Mouse (Mus musculus) cerebellum, adult 2 months (tissue): ENCODE data around the gene Lsamp. TPM values are rescaled to one million over a fixed set of nuclear protein-coding genes. Genes with fewer than 3 reads are reported as not detected.

Experiments used
- DNase-seq, 2 experiments: peaks; one replicate each; pipeline ENCODE4 v3.0.0; 2021
- H3K27ac ChIP-seq: fragments of 200-500 bp; 2 replicates; pipeline ENCODE4 v1.5.1; 2012; ENCODE audit warnings: low read length, control low read depth, inconsistent platforms; ENCODE audit not compliant: insufficient read depth
- H3K27me3 ChIP-seq: fragments of 200-500 bp; 2 replicates; pipeline ENCODE4 v1.6.1; 2012; ENCODE audit warnings: inconsistent platforms, mild to moderate bottlenecking, low read length, moderate library complexity; ENCODE audit not compliant: control insufficient read depth, insufficient read depth
- H3K4me1 ChIP-seq: fragments of 200-500 bp; 2 replicates; pipeline ENCODE4 v1.6.1; 2011; ENCODE audit warnings: low read length; ENCODE audit not compliant: control insufficient read depth, insufficient read depth
- H3K4me3 ChIP-seq: fragments of 200-500 bp; replicated peaks from 2 replicates; pipeline ENCODE3; 2011; ENCODE audit warnings: mild to moderate bottlenecking, low read depth, low read length, control low read depth; ENCODE audit not compliant: insufficient read depth
- CTCF ChIP-seq: fragments of 200-500 bp; IDR thresholded peaks from 2 replicates; pipeline ENCODE4 v1.5.1; 2011; ENCODE audit warnings: low read depth, mild to moderate bottlenecking, control low read depth, low read length, moderate library complexity, borderline replicate concordance; ENCODE audit not compliant: insufficient read depth
- POLR2A ChIP-seq: fragments of 200-500 bp; IDR thresholded peaks from 2 replicates; pipeline ENCODE4 v1.6.1; 2011; ENCODE audit warnings: low read length, control low read depth, borderline replicate concordance; ENCODE audit not compliant: insufficient read depth
- WGBS: fragments of 180-500 bp; shearing (Covaris S2); methylation state at CpG from one replicate; pipeline ENCODE4 v1.1.7; 2018; 5-methylcytosine and 5-hydroxymethylcytosine counted together
- polyA plus RNA-seq: library from polyadenylated mRNA; depleted of rRNA; stranded (reverse); fragments of >200 nt; gene quantifications from 2 replicates; pipeline ENCODE4 v1.2.3, GENCODE M21; 2012

The Lsamp gene
- polyA plus RNA-seq, 1 experiment, result 143 TPM

GRCm38 (mm10) chr16:41827605-41827948 lies 1843.4 kb downstream of the Lsamp start:
- no peak for TF ChIP-seq CTCF
- TF ChIP-seq POLR2A, result no peak
- Histone ChIP-seq H3K4me1 (peaks cover 7% of the 10 kb centered on the region; the same call in 1 of the 2 replicates), H3K27me3 (no peaks in the 10 kb centered on the region), H3K27ac (0 out of 2 replicates have a peak overlapping the region, but pooled peaks have one; percentile 22), H3K4me3 (no peak overlapping the region)
- 76% methylated on average over 3 of the region's 3 CpGs for WGBS
- peak in 1 of 2 experiments; percentile 25 for DNase-seq

- no peak overlapping the region for H3K27ac ChIP-seq
Measured at GRCm38 (mm10) chr16:41834637-41835036, 1850.5 kb downstream of the Lsamp start.

GRCm38 (mm10) chr16:41835745-41836144 lies 1851.6 kb downstream of the Lsamp start:
- no peak overlapping the region for H3K27ac ChIP-seq

More at GRCm38 (mm10) chr16:41834637-41835036, 1850.5 kb downstream of the Lsamp start:
- no peak for TF ChIP-seq POLR2A
- TF ChIP-seq CTCF, result no peak
- no peak for DNase-seq
- Histone ChIP-seq H3K4me1 (no peaks in the 10 kb centered on the region), H3K27me3 (no peaks in the 10 kb centered on the region), H3K4me3 (no peak overlapping the region)
- 75% methylated on average over 3 of the region's 3 CpGs for WGBS

GRCm38 (mm10) chr16:41839751-41840404 lies 1855.7 kb downstream of the Lsamp start:
- no peak overlapping the region for H3K4me3 ChIP-seq
- no peaks in the 10 kb centered on the region for H3K27me3 ChIP-seq
- TF ChIP-seq POLR2A, result no peak
- TF ChIP-seq CTCF, result no peak
- H3K4me1 ChIP-seq, result no peaks in the 10 kb centered on the region
- DNase-seq, result no peak
- 84% methylated on average over 2 of the region's 2 CpGs for WGBS
- H3K27ac ChIP-seq, result no peak overlapping the region

More at GRCm38 (mm10) chr16:41835745-41836144, 1851.6 kb downstream of the Lsamp start:
- Histone ChIP-seq H3K4me3 (no peak overlapping the region), H3K4me1 (no peaks in the 10 kb centered on the region), H3K27me3 (no peaks in the 10 kb centered on the region)
- TF ChIP-seq CTCF (peak; percentile 25; the same call in 1 of the 2 replicates), POLR2A (no peak)
- 57% methylated on average over 6 of the region's 6 CpGs for WGBS
- peak in 1 of 2 experiments; percentile 42 for DNase-seq

DNA sequence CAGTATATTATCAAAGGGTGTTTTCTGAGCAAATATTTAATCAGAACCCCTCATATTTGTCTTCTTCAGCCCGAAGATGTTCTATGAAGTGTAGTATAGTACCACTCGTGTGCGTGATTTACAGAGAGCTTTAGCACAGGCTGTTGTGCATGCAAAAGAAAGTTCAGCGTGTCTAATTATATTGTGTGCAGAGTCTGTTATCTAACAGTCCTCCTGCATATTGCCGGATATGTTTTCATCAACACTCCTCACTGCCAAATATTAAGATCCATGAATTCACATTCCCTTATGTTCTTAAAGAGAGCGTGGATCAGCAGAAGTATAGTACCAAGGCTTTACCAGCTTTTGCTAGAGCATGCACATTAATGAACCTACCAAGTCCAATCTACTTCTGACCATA lies 1862.7 kb downstream of the Lsamp start:
- Histone ChIP-seq H3K27ac (no peak overlapping the region), H3K27me3 (no peaks in the 10 kb centered on the region), H3K4me3 (no peak overlapping the region), H3K4me1 (no peaks in the 10 kb centered on the region; the same call in 1 of the 2 replicates)
- WGBS, result 39% methylated on average over 6 of the region's 6 CpGs
- DNase-seq, result peak in 1 of 2 experiments; percentile 31
- TF ChIP-seq POLR2A, result no peak
- no peak for TF ChIP-seq CTCF

DNA sequence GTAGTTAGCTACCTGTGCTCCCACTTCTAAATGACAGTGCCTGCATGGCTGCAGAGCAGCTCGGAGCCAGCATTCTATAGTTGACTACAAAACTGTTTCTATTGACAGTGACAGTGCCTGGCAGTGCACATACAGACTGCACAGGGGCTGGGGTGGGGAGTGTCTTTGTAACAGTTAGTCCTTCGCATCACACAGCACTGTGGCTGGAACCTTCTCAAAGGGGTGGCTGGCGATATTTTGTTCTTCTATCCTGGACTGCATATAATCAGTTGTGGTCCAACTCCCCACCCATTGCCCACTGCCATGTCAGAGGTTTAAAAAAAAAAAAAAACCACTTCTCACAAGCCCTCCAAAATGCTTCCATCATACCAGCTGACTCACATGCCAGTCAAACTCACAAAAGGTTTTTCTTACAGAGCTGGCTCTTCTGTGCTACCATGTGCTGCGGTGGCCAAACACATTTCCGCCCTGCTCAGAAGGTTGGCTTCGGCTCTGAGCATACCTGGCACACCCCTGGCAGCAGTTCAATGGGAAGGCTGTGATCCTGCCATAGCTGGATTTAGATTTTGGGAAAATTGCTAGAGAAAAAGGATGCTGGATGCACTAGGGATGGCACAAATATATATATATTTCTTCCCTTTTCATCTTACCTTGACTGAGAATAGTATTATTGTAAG lies 1887.9 kb downstream of the Lsamp start:
- DNase-seq, result peak; percentile 81 to 94
- WGBS, result 10% methylated on average over 6 of the region's 6 CpGs
- H3K4me3 ChIP-seq, result peak overlapping the region; percentile 2
- peaks cover 8% of the 10 kb centered on the region for H3K4me1 ChIP-seq
- peak overlapping the region; percentile 98 for H3K27ac ChIP-seq
- no peaks in the 10 kb centered on the region for H3K27me3 ChIP-seq
- TF ChIP-seq POLR2A, result no peak
- no peak for TF ChIP-seq CTCF

DNA sequence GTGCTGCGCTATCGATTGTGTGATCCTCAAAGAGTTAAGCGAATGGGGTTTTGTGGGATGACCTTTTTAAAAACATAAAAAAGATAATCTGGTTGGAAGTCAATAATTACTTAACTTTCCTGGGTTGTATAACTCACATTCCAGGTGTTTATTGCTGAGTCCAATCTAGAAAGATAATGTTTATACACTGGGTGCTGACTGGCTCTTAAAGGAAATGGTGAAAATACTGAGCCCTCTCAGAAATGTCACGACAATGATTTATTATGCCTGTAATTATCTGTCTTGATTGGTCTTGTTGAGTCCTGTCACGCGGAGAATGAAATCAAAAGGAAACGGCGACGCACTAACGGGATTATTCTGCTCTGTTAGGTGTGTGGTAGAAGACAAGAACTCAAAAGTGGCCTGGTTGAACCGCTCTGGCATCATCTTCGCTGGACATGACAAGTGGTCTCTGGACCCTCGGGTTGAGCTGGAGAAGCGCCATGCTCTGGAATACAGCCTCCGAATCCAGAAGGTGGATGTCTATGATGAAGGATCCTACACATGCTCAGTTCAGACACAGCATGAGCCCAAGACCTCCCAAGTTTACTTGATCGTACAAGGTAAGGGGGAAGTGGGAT lies 1904.5 kb downstream of the Lsamp start:
- TF ChIP-seq CTCF (no peak), POLR2A (no peak)
- Histone ChIP-seq H3K4me1 (no peaks in the 10 kb centered on the region), H3K4me3 (peak overlapping the region; percentile 22), H3K27ac (no peak overlapping the region), H3K27me3 (no peaks in the 10 kb centered on the region)
- WGBS, result 52% methylated on average over 16 of the region's 16 CpGs
- DNase-seq, result no peak

DNA sequence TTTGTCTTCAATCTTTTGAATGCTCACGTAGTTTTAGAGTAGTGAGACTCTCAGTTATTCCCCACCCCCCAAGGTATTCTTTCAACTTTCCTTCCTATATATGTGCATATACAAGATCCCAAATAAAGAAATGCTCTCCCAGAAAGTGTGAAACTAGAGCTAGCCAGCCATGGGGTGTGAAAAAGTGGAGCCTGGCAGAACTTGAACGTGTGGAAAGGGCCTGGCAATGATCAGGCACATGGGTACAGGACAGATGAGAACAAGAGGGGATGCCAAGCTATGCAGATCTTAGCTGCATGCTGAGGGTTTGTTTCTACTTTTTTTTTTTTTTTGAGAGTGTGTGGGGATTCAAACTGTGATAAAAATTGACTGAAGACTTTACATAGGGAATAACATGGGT lies 1916.6 kb downstream of the Lsamp start:
- Histone ChIP-seq H3K4me1 (peaks cover 17% of the 10 kb centered on the region; the same call in 1 of the 2 replicates), H3K27me3 (no peaks in the 10 kb centered on the region), H3K4me3 (no peak overlapping the region), H3K27ac (no peak overlapping the region)
- no peak for DNase-seq
- TF ChIP-seq POLR2A (no peak), CTCF (no peak)
- WGBS, result 40% methylated on average over 2 of the region's 2 CpGs
